Mouse (Mus musculus) liver, embryonic 13.5 days (tissue): Measurements from ENCODE around the gene Rab7b. TPM values are rescaled to one million over a fixed set of nuclear protein-coding genes. Genes with fewer than 3 reads are reported as not detected.
A peak's percentile ranks its signal among the peaks of the same experiment; 100 is the strongest.

ENCODE experiments used
- ATAC-seq: fragments of 200-750 bp; cut with Nextera tagmentation; 2 replicates; pipeline ENCODE4 v1.8.0; 2017; ENCODE audit warnings: low read depth, mild to moderate bottlenecking, moderate number of reproducible peaks, moderate library complexity
- DNase-seq: peaks from one replicate; pipeline ENCODE4 v3.0.0; 2022
- H3K27ac ChIP-seq: fragments of 300-500 bp; sonication (generic); 2 replicates; pipeline ENCODE4 v1.5.1; 2015; ENCODE audit warnings: moderate library complexity, mild to moderate bottlenecking, inconsistent platforms
- H3K27me3 ChIP-seq: fragments of 300-500 bp; sonication (generic); 2 replicates; pipeline ENCODE4 v1.6.1; 2015; ENCODE audit warnings: mild to moderate bottlenecking, inconsistent platforms
- H3K36me3 ChIP-seq: fragments of 300-500 bp; sonication (generic); 2 replicates; pipeline ENCODE4 v1.6.1; 2015; ENCODE audit warnings: mild to moderate bottlenecking, inconsistent platforms
- H3K4me1 ChIP-seq: fragments of 300-500 bp; sonication (generic); replicated peaks from 2 replicates; pipeline ENCODE4 v1.6.1; 2015; ENCODE audit warnings: inconsistent platforms
- H3K4me2 ChIP-seq: fragments of 300-500 bp; sonication (generic); 2 replicates; pipeline ENCODE4 v1.6.1; 2015; ENCODE audit warnings: inconsistent platforms, mild to moderate bottlenecking, moderate library complexity
- H3K4me3 ChIP-seq: fragments of 300-500 bp; sonication (generic); replicated peaks from 2 replicates; pipeline ENCODE4 v1.5.1; 2015; ENCODE audit warnings: mild to moderate bottlenecking, inconsistent platforms
- H3K9ac ChIP-seq: fragments of 300-500 bp; sonication (generic); 2 replicates; pipeline ENCODE4 v1.6.1; 2015; ENCODE audit warnings: mild to moderate bottlenecking, inconsistent platforms
- H3K9me3 ChIP-seq: fragments of 300-500 bp; sonication (generic); replicated peaks from 2 replicates; pipeline ENCODE4 v1.6.1; 2016; ENCODE audit warnings: inconsistent platforms
- WGBS: fragments of 180-500 bp; shearing (Covaris S2); methylation state at CpG from one replicate; pipeline ENCODE4 v1.1.7; 2015; ENCODE audit not compliant: insufficient replicate concordance; 5-methylcytosine and 5-hydroxymethylcytosine counted together
- polyA plus RNA-seq: library from polyadenylated mRNA; unstranded; fragments of >200 nt; fragmentation: Nextera tagmentation; extraction: Ambion mirVana; gene quantifications from 2 replicates; pipeline ENCODE4 v1.2.1, GENCODE M21; 2015

Rab7b gene
- polyA plus RNA-seq, 1 experiment from 2014 or later: 1.0 TPM

DNA sequence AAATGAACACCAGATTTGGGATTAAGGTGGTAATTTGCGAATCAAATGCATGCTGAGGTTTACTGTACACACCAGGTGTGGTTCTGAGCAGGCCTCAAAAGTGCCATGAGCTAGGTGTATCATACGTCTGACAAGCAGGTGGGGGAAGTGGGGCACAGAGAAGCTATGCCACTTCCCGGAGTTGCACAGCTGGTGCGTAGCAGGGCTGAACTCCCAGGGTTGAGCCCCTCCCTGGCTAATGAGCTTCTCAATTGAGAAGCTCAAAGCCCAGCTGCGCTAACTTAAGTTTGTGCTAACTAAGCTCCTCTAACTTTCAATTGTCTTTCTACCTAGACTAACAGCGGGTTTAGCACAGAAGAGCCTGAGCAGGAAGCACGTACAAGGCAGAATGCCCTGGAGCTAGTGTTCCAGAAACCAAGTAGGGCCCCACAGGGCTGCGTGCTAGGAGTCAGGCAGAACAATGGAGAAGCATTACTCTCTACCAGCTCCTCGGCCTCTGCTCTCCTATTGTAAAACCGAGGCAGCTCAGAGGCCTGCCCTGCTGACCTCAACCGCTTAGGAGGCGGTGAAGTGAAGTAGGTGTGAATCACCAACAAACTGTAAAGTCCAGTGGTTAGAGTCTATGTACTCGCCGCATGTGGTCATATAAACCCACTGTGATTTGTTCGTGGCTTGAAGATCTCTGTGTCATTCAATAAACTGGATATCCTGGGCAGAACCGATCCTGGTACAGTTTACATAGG, 30.6 kb downstream of the Rab7b start:
- Histone ChIP-seq H3K36me3 (no peaks in the 10 kb centered on the region), H3K4me3 (no peak overlapping the region), H3K27ac (no peak overlapping the region), H3K4me2 (no peak overlapping the region), H3K4me1 (no peaks in the 10 kb centered on the region), H3K9me3 (no peaks in the 10 kb centered on the region), H3K9ac (no peak overlapping the region), H3K27me3 (no peaks in the 10 kb centered on the region)
- no peak for DNase-seq
- no peak for ATAC-seq
- 65% methylated on average over 16 of the region's 16 CpGs for WGBS

GRCm38 (mm10) chr1:131721989-131722388, 33.5 kb downstream of the Rab7b start:
- H3K27me3 ChIP-seq: no peaks in the 10 kb centered on the region
- no peaks in the 10 kb centered on the region for H3K4me1 ChIP-seq
- no peak overlapping the region for H3K27ac ChIP-seq
- no peaks in the 10 kb centered on the region for H3K36me3 ChIP-seq
- DNase-seq (no peak), ATAC-seq (no peak)
- H3K4me3 ChIP-seq: no peak overlapping the region
- no peak overlapping the region for H3K4me2 ChIP-seq
- no peaks in the 10 kb centered on the region for H3K9me3 ChIP-seq
- whole genome bisulfite sequencing: 52% methylated on average over 3 of the region's 3 CpGs
- H3K9ac ChIP-seq: no peak overlapping the region

GRCm38 (mm10) chr1:131723549-131723948, 35.1 kb downstream of the Rab7b start:
- 57% methylated on average over 4 of the region's 4 CpGs for WGBS
- Histone ChIP-seq H3K4me1 (no peaks in the 10 kb centered on the region), H3K27ac (no peak overlapping the region), H3K4me3 (no peak overlapping the region), H3K4me2 (no peak overlapping the region), H3K36me3 (no peaks in the 10 kb centered on the region), H3K9me3 (no peaks in the 10 kb centered on the region), H3K9ac (no peak overlapping the region), H3K27me3 (no peaks in the 10 kb centered on the region)
- DNase-seq: no peak
- no peak for ATAC-seq

- WGBS: 20% methylated on average over 6 of the region's 6 CpGs
- ATAC-seq (0 out of 2 replicates have a peak, but pooled peaks have one; percentile 18), DNase-seq (no peak)
- Histone ChIP-seq H3K9ac (no peak overlapping the region), H3K4me2 (no peak overlapping the region), H3K27ac (no peak overlapping the region), H3K4me3 (no peak overlapping the region), H3K36me3 (no peaks in the 10 kb centered on the region), H3K4me1 (no peaks in the 10 kb centered on the region), H3K9me3 (no peaks in the 10 kb centered on the region), H3K27me3 (no peaks in the 10 kb centered on the region; the same call in 1 of the 2 replicates)
Measured at GRCm38 (mm10) chr1:131726586-131726985, 38.1 kb downstream of the Rab7b start.

DNA sequence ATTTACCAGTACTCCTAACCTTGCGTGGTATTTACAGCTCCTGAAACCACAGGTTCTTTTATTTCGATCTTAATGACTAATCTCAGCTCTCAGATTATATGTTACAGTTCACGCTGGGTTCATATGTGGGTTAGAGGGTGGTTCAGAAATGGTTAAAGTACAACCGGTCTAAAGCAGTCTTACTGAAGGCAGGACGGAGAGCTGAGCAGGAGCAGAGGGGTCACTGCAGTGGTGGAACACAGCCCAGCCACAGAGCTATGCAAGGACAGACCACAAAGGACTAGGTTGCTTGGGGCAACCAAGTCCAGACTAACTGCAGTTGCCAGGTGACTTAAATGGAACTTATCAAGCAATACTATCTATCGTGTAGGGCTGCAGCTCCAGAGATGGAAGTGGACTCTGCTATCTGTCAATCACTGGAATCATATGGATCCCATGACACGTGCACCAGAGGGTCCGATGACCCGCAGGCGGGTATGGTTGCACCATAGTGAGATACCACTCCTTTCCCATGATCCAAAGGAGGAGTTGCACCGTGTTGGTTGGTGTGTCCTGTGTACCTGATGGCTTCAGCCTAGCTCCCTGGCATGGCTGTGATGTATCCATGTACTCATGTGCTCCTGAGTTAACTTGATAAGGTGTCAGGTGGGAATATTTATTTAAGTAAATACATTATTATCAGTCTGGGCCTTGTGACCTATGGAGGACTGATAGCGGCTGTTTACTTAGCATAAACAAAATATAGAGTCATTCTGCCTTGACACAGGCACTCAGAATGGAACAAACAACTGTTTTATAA, 42.3 kb downstream of the Rab7b start:
- H3K36me3 ChIP-seq: no peaks in the 10 kb centered on the region
- H3K27me3 ChIP-seq: peaks cover 5% of the 10 kb centered on the region; the same call in 1 of the 2 replicates
- DNase-seq: no peak
- H3K4me1 ChIP-seq: no peaks in the 10 kb centered on the region
- no peaks in the 10 kb centered on the region for H3K9me3 ChIP-seq
- ATAC-seq: no peak
- H3K9ac ChIP-seq: no peak overlapping the region
- no peak overlapping the region for H3K27ac ChIP-seq
- H3K4me3 ChIP-seq: no peak overlapping the region
- no peak overlapping the region for H3K4me2 ChIP-seq
- 65% methylated on average over 12 of the region's 12 CpGs for WGBS

- no peaks in the 10 kb centered on the region for H3K9me3 ChIP-seq
- H3K4me2 ChIP-seq: no peak overlapping the region
- no peaks in the 10 kb centered on the region for H3K36me3 ChIP-seq
- WGBS: 64% methylated on average over 13 of the region's 13 CpGs
- no peak overlapping the region for H3K4me3 ChIP-seq
- H3K27me3 ChIP-seq: peaks cover 10% of the 10 kb centered on the region; the same call in 1 of the 2 replicates
- no peak overlapping the region for H3K9ac ChIP-seq
- DNase-seq (no peak), ATAC-seq (no peak)
- peaks cover 7% of the 10 kb centered on the region for H3K4me1 ChIP-seq
- no peak overlapping the region for H3K27ac ChIP-seq
Measured at GRCm38 (mm10) chr1:131733474-131734180, 45.1 kb downstream of the Rab7b start.

DNA sequence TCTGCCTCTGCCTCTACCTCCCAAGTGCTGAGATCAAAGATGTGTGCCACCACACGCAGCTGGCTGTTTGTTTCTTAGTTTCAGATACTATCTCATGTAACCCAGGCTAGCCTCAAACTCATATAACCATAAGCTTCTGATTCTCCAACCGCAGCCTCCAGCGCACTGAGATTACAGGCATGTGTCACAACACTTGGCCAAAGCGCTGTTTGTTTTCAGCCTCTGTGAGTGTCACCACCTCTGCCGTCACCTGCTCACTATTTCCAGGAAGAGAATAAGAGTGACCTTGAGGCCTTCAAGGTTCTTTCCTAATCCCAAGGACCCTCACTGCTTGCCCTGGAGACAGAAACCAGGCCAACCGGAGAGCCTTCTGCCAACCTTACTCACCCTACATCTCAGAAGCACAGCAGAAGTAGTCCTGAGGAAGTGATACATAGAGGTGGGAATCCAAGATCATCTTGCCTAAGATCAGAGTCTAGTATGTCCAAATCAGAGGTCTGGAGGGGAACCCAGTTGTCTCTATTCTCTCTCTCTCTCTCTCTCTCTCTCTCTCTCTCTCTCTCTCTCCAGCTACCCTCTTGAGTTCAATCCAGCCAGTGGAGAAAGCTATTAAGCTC, 46.3 kb downstream of the Rab7b start:
- no peak overlapping the region for H3K4me2 ChIP-seq
- WGBS: 65% methylated on average over 6 of the region's 6 CpGs
- H3K4me1 ChIP-seq: peaks cover 7% of the 10 kb centered on the region
- no peaks in the 10 kb centered on the region for H3K9me3 ChIP-seq
- no peak overlapping the region for H3K4me3 ChIP-seq
- DNase-seq: no peak
- H3K27ac ChIP-seq: no peak overlapping the region
- no peak for ATAC-seq
- peaks cover 10% of the 10 kb centered on the region; the same call in 1 of the 2 replicates for H3K27me3 ChIP-seq
- no peaks in the 10 kb centered on the region for H3K36me3 ChIP-seq
- H3K9ac ChIP-seq: no peak overlapping the region

DNA sequence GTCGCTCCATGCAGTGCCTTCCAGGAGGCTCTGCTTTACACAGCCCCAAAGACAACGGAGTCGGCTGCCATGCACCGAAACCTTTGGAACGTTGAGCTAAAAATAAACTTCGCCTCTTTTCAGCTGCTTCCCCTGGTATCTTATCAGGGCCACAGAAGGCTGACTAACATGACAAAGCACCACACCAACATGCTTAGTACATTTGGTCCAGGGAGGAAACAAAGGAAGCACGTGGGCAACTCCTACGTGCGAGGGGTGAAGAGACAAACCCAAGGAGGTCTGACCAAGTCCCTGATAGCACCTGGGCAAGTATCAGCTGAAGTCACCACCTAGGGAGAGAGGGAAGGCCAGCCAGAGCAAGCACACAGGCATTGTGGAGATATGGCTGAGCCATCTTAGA, 48.0 kb downstream of the Rab7b start:
- H3K4me1 ChIP-seq: peaks cover 7% of the 10 kb centered on the region
- no peaks in the 10 kb centered on the region for H3K36me3 ChIP-seq
- 10% methylated on average over 9 of the region's 9 CpGs for WGBS
- H3K27me3 ChIP-seq: 0 out of 2 replicates have a peak, but pooled peaks cover 10% of the 10 kb centered on the region
- H3K4me2 ChIP-seq: no peak overlapping the region
- no peaks in the 10 kb centered on the region for H3K9me3 ChIP-seq
- H3K27ac ChIP-seq: no peak overlapping the region
- DNase-seq (no peak), ATAC-seq (no peak)
- H3K9ac ChIP-seq: no peak overlapping the region
- no peak overlapping the region for H3K4me3 ChIP-seq

GRCm38 (mm10) chr1:131737269-131737668, 48.8 kb downstream of the Rab7b start:
- Histone ChIP-seq H3K4me2 (no peak overlapping the region), H3K9ac (no peak overlapping the region), H3K4me3 (no peak overlapping the region), H3K9me3 (no peaks in the 10 kb centered on the region), H3K4me1 (peaks cover 7% of the 10 kb centered on the region), H3K27me3 (peaks cover 12% of the 10 kb centered on the region; the same call in 1 of the 2 replicates), H3K36me3 (no peaks in the 10 kb centered on the region), H3K27ac (no peak overlapping the region)
- ATAC-seq: no peak
- 63% methylated on average over 5 of the region's 5 CpGs for WGBS
- no peak for DNase-seq

GRCm38 (mm10) chr1:131738760-131739159, 50.3 kb downstream of the Rab7b start:
- H3K4me3 ChIP-seq: no peak overlapping the region
- peaks cover 20% of the 10 kb centered on the region; the same call in 1 of the 2 replicates for H3K27me3 ChIP-seq
- H3K9ac ChIP-seq: no peak overlapping the region
- H3K27ac ChIP-seq: no peak overlapping the region
- 18% methylated on average over 1 of the region's 1 CpGs for WGBS
- ATAC-seq (no peak), DNase-seq (no peak)
- no peaks in the 10 kb centered on the region for H3K36me3 ChIP-seq
- no peak overlapping the region for H3K4me2 ChIP-seq
- H3K9me3 ChIP-seq: no peaks in the 10 kb centered on the region
- peaks cover 7% of the 10 kb centered on the region for H3K4me1 ChIP-seq
